Mouse (Mus musculus) liver, postnatal 0 days (tissue): ENCODE measurements at regions not wholly inside any gene's neighbourhood (a gene's known extent, or its start where the extent isn't known, plus 50 kb on each side); places are given as distances from the start of the nearest gene placed in this dataset.

ENCODE experiments used
- ATAC-seq: fragments of 200-750 bp; cut with Nextera tagmentation; 2 replicates; pipeline ENCODE4 v1.8.0; 2017; ENCODE audit warnings: mild to moderate bottlenecking, moderate library complexity
- DNase-seq: peaks from one replicate; pipeline ENCODE4 v3.0.0-alpha.2; 2016
- H3K27ac ChIP-seq: fragments of 300-500 bp; sonication (generic); 2 replicates; pipeline ENCODE4 v1.5.1; 2014; ENCODE audit warnings: antibody characterized with exemption, moderate library complexity, mild to moderate bottlenecking, low read depth
- H3K27me3 ChIP-seq: fragments of 300-500 bp; sonication (generic); 2 replicates; pipeline ENCODE4 v1.6.1; 2014; ENCODE audit warnings: low read length, control low read depth, mixed read lengths; ENCODE audit not compliant: insufficient read depth
- H3K36me3 ChIP-seq: fragments of 300-500 bp; sonication (generic); replicated peaks from 2 replicates; pipeline ENCODE4 v1.6.1; 2014; ENCODE audit warnings: mild to moderate bottlenecking, control low read depth, low read length, moderate library complexity, mixed read lengths; ENCODE audit not compliant: insufficient read depth
- H3K4me1 ChIP-seq: fragments of 300-500 bp; sonication (generic); 2 replicates; pipeline ENCODE4 v1.6.1; 2014; ENCODE audit warnings: antibody characterized with exemption, mild to moderate bottlenecking, control low read depth; ENCODE audit not compliant: insufficient read depth
- H3K4me2 ChIP-seq: fragments of 300-500 bp; sonication (generic); 2 replicates; pipeline ENCODE4 v1.6.1; 2014; ENCODE audit warnings: low read depth, mild to moderate bottlenecking, low read length, moderate library complexity, mixed read lengths
- H3K4me3 ChIP-seq: fragments of 300-500 bp; sonication (generic); 2 replicates; pipeline ENCODE4 v1.5.1; 2014; ENCODE audit warnings: low read depth, low read length
- H3K9ac ChIP-seq: fragments of 300-500 bp; sonication (generic); replicated peaks from 2 replicates; pipeline ENCODE4 v1.6.1; 2014; ENCODE audit warnings: mild to moderate bottlenecking, moderate library complexity
- H3K9me3 ChIP-seq: fragments of 300-500 bp; sonication (generic); 2 replicates; pipeline ENCODE4 v1.6.1; 2016; ENCODE audit warnings: mild to moderate bottlenecking, control low read depth, low read length, mixed read lengths
- CTCF ChIP-seq: sonication (generic); IDR thresholded peaks from 2 replicates; pipeline ENCODE4 v1.5.1; 2016; ENCODE audit warnings: antibody characterized with exemption, low read depth
- EP300 ChIP-seq: IDR thresholded peaks from 2 replicates; pipeline ENCODE4 v1.6.1; 2016; ENCODE audit warnings: antibody characterized with exemption, low read depth, mild to moderate bottlenecking
- WGBS: fragments of 180-500 bp; shearing (Covaris S2); extraction: QIAGEN DNeasy Blood & Tissue Kit; methylation state at CpG from one replicate; pipeline ENCODE4 v1.1.7; 2014; ENCODE audit not compliant: insufficient replicate concordance; 5-methylcytosine and 5-hydroxymethylcytosine counted together

GRCm38 (mm10) chr1:149199284-149199683 is 761.8 kb downstream of the Pla2g4a start:
- no peaks in the 10 kb centered on the region for H3K9me3 ChIP-seq
- DNase-seq (no peak), ATAC-seq (no peak)
- no peaks in the 10 kb centered on the region for H3K36me3 ChIP-seq
- TF ChIP-seq EP300 (no peak), CTCF (no peak)
- no peak overlapping the region for H3K4me2 ChIP-seq
- no peak overlapping the region for H3K9ac ChIP-seq
- no peak overlapping the region for H3K27ac ChIP-seq
- no peak overlapping the region for H3K4me3 ChIP-seq
- no peaks in the 10 kb centered on the region for H3K4me1 ChIP-seq
- WGBS, result 74% methylated on average over 2 of the region's 2 CpGs
- H3K27me3 ChIP-seq, result no peaks in the 10 kb centered on the region

GRCm38 (mm10) chr1:149198854-149199253 is 762.2 kb downstream of the Pla2g4a start:
- Histone ChIP-seq H3K4me2 (no peak overlapping the region), H3K4me1 (no peaks in the 10 kb centered on the region), H3K27me3 (no peaks in the 10 kb centered on the region), H3K9ac (no peak overlapping the region), H3K9me3 (no peaks in the 10 kb centered on the region), H3K4me3 (no peak overlapping the region), H3K27ac (no peak overlapping the region), H3K36me3 (no peaks in the 10 kb centered on the region)
- DNase-seq (no peak), ATAC-seq (no peak)
- TF ChIP-seq EP300 (no peak), CTCF (no peak)
- 69% methylated on average over 4 of the region's 4 CpGs for WGBS
